Mouse (Mus musculus): Measurements from ENCODE around the gene Evpl.

Evpl gene

GRCm38 (mm10) chr11:116171959-116172358 lies 65.9 kb downstream of the Evpl start:
- DNase-seq (ENCODE audit: low spot score in 2 of 2): no peak

Measured in frontal cortex, postnatal 36 days (tissue).